Mouse (Mus musculus): ENCODE data around the gene Zfp322a. TPM values are rescaled to one million over a fixed set of nuclear protein-coding genes. Genes with fewer than 3 reads are reported as not detected.

The Zfp322a gene
- 57.7 TPM for polyA plus RNA-seq (2014; fragmentation: Illumina TruSeq; extraction: RNeasy Lipid Tissue Mini Kit (QIAGEN cat#74804); ENCODE audit: low read depth, low replicate concordance)

DNA sequence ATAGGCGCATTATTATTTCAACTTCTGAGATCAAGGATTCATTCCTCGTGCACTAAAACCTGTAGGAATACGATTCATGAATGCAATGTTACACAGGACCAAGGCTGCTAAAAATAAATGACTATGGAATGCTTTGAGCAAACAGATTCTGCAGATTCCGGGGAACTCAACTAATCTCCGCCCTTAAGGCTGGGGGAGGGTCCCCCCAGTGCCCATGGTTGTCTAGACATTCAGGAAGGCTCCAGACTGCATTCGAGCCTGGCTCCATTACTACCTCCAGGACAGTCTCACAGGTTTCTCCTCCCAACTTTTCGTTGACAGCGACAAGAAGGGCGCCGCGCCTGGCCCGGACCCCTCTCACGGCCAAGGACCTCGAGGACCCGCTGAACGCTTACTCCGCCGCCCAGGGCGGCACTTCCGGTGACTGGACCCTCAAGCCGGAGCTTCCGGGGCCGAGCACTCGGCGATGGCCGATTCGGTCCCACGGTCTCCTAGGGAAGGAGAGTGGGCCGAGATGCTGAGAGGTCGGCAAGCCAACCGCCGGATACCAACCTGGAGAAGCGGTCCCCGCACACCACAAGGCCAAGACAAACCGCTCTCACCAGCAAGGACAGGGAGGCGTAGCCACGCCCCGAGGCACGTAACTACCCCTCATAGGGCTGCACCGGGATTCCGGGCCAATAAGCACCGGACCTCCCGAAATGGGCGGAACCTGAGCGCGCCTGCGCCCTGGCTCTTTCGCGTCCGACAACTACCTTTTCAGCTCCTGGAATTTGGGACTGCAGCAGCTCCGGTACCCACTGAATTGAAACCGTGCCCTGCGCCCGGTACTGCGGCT is at the start of gene Zfp322a:
TSS of gene Zfp322a (minus strand) at position 626 of the 838 bp plus-strand sequence.

Other genes with a start within 250 kb of the Zfp322a start
- not detected for gene Vmn1r218, start 236.1 kb downstream of the Zfp322a start, polyA plus RNA-seq (2014; fragmentation: Illumina TruSeq; extraction: RNeasy Lipid Tissue Mini Kit (QIAGEN cat#74804); ENCODE audit: low read depth, low replicate concordance)
- not detected for gene Vmn1r219, start 209.9 kb downstream of the Zfp322a start, polyA plus RNA-seq (2014; fragmentation: Illumina TruSeq; extraction: RNeasy Lipid Tissue Mini Kit (QIAGEN cat#74804); ENCODE audit: low read depth, low replicate concordance)
- not detected for gene Vmn1r220, start 181.2 kb downstream of the Zfp322a start, polyA plus RNA-seq (2014; fragmentation: Illumina TruSeq; extraction: RNeasy Lipid Tissue Mini Kit (QIAGEN cat#74804); ENCODE audit: low read depth, low replicate concordance)
- not detected for gene Vmn1r221, start 155.1 kb downstream of the Zfp322a start, polyA plus RNA-seq (2014; fragmentation: Illumina TruSeq; extraction: RNeasy Lipid Tissue Mini Kit (QIAGEN cat#74804); ENCODE audit: low read depth, low replicate concordance)
- gene Vmn1r222, start 133.3 kb downstream of the Zfp322a start, polyA plus RNA-seq (2014; fragmentation: Illumina TruSeq; extraction: RNeasy Lipid Tissue Mini Kit (QIAGEN cat#74804); ENCODE audit: low read depth, low replicate concordance), result not detected
- not detected for gene Vmn1r223, start 122.1 kb downstream of the Zfp322a start, polyA plus RNA-seq (2014; fragmentation: Illumina TruSeq; extraction: RNeasy Lipid Tissue Mini Kit (QIAGEN cat#74804); ENCODE audit: low read depth, low replicate concordance)
- 2.4 TPM for gene Abt1, start 54.7 kb upstream of the Zfp322a start, polyA plus RNA-seq (2014; fragmentation: Illumina TruSeq; extraction: RNeasy Lipid Tissue Mini Kit (QIAGEN cat#74804); ENCODE audit: low read depth, low replicate concordance)
- not detected for gene Btn1a1, start 96.7 kb upstream of the Zfp322a start, polyA plus RNA-seq (2014; fragmentation: Illumina TruSeq; extraction: RNeasy Lipid Tissue Mini Kit (QIAGEN cat#74804); ENCODE audit: low read depth, low replicate concordance)
- gene Btn2a2, start 119.6 kb upstream of the Zfp322a start, polyA plus RNA-seq (2014; fragmentation: Illumina TruSeq; extraction: RNeasy Lipid Tissue Mini Kit (QIAGEN cat#74804); ENCODE audit: low read depth, low replicate concordance), result not detected
- gene Hist1h4h, start 161.8 kb upstream of the Zfp322a start, polyA plus RNA-seq (2014; fragmentation: Illumina TruSeq; extraction: RNeasy Lipid Tissue Mini Kit (QIAGEN cat#74804); ENCODE audit: low read depth, low replicate concordance), result not detected
- not detected for gene Hist1h2af, start 164.7 kb upstream of the Zfp322a start, polyA plus RNA-seq (2014; fragmentation: Illumina TruSeq; extraction: RNeasy Lipid Tissue Mini Kit (QIAGEN cat#74804); ENCODE audit: low read depth, low replicate concordance)
- not detected for gene Hist1h3g, start 166.2 kb upstream of the Zfp322a start, polyA plus RNA-seq (2014; fragmentation: Illumina TruSeq; extraction: RNeasy Lipid Tissue Mini Kit (QIAGEN cat#74804); ENCODE audit: low read depth, low replicate concordance)
- gene Hist1h2bh, start 174.2 kb upstream of the Zfp322a start, polyA plus RNA-seq (2014; fragmentation: Illumina TruSeq; extraction: RNeasy Lipid Tissue Mini Kit (QIAGEN cat#74804); ENCODE audit: low read depth, low replicate concordance), result 1.2 TPM
- gene Hist1h3f, start 174.8 kb upstream of the Zfp322a start, polyA plus RNA-seq (2014; fragmentation: Illumina TruSeq; extraction: RNeasy Lipid Tissue Mini Kit (QIAGEN cat#74804); ENCODE audit: low read depth, low replicate concordance), result not detected
- gene Hist1h4f, start 182.4 kb upstream of the Zfp322a start, polyA plus RNA-seq (2014; fragmentation: Illumina TruSeq; extraction: RNeasy Lipid Tissue Mini Kit (QIAGEN cat#74804); ENCODE audit: low read depth, low replicate concordance), result not detected
- gene Hist1h1d, start 184.1 kb upstream of the Zfp322a start, polyA plus RNA-seq (2014; fragmentation: Illumina TruSeq; extraction: RNeasy Lipid Tissue Mini Kit (QIAGEN cat#74804); ENCODE audit: low read depth, low replicate concordance), result 3.8 TPM
- gene Hist1h3e, start 193.2 kb upstream of the Zfp322a start, polyA plus RNA-seq (2014; fragmentation: Illumina TruSeq; extraction: RNeasy Lipid Tissue Mini Kit (QIAGEN cat#74804); ENCODE audit: low read depth, low replicate concordance), result not detected
- not detected for gene Hist1h2ae, start 202.0 kb upstream of the Zfp322a start, polyA plus RNA-seq (2014; fragmentation: Illumina TruSeq; extraction: RNeasy Lipid Tissue Mini Kit (QIAGEN cat#74804); ENCODE audit: low read depth, low replicate concordance)
- gene Hist1h2bg, start 202.2 kb upstream of the Zfp322a start, polyA plus RNA-seq (2014; fragmentation: Illumina TruSeq; extraction: RNeasy Lipid Tissue Mini Kit (QIAGEN cat#74804); ENCODE audit: low read depth, low replicate concordance), result not detected
- gene Hist1h2bf, start 205.0 kb upstream of the Zfp322a start, polyA plus RNA-seq (2014; fragmentation: Illumina TruSeq; extraction: RNeasy Lipid Tissue Mini Kit (QIAGEN cat#74804); ENCODE audit: low read depth, low replicate concordance), result not detected
- not detected for gene Hist1h2ad, start 205.2 kb upstream of the Zfp322a start, polyA plus RNA-seq (2014; fragmentation: Illumina TruSeq; extraction: RNeasy Lipid Tissue Mini Kit (QIAGEN cat#74804); ENCODE audit: low read depth, low replicate concordance)
- gene Hist1h3d, start 206.6 kb upstream of the Zfp322a start, polyA plus RNA-seq (2014; fragmentation: Illumina TruSeq; extraction: RNeasy Lipid Tissue Mini Kit (QIAGEN cat#74804); ENCODE audit: low read depth, low replicate concordance), result 0.49 TPM
- gene Hist1h4d, start 212.4 kb upstream of the Zfp322a start, polyA plus RNA-seq (2014; fragmentation: Illumina TruSeq; extraction: RNeasy Lipid Tissue Mini Kit (QIAGEN cat#74804); ENCODE audit: low read depth, low replicate concordance), result 0.40 TPM